Mouse (Mus musculus) left cerebral cortex, adult 2 months (tissue): ENCODE measurements around the gene Fam169b. TPM values are rescaled to one million over a fixed set of nuclear protein-coding genes. Genes with fewer than 3 reads are reported as not detected.
"Not testable (repeated sequence)": the region's sequence is repeated elsewhere in the genome, so short reads cannot be mapped to it uniquely, and the experiment has no call there.

Experiments used
- DNase-seq, 2 experiments: peaks; one replicate each; pipeline ENCODE4 v3.0.0; 2021 to 2022; ENCODE audit warnings: low spot score in 2 of 2, mixed read lengths in 1 of 2; ENCODE audit errors: extremely low spot score in 1 of 2
- H3K27ac ChIP-seq: fragments of 200-600 bp; 2 replicates; pipeline ENCODE4 v1.8.1; 2022
- H3K4me3 ChIP-seq: fragments of 200-600 bp; 2 replicates; pipeline ENCODE4 v1.8.1; 2022
- CTCF ChIP-seq: fragments of 200-600 bp; IDR thresholded peaks from 2 replicates; pipeline ENCODE4 v1.8.1; 2022; ENCODE audit warnings: antibody characterized with exemption, mild to moderate bottlenecking, moderate library complexity
- intact Hi-C: fragments of 180-260 bp; cut with DNase I; formaldehyde crosslinking; loops from one replicate; pipeline ENCODE4 v1.15.1; 2025
- total RNA-seq, 2 experiments: library from RNA; stranded (reverse); gene quantifications; 2 replicates each; pipeline ENCODE4 v1.2.3; 2021

The Fam169b gene
- total RNA-seq, 2 experiments from 2014 or later: 0.63 to 1.4 TPM

GRCm38 (mm10) chr7:68266691-68267090, 6.9 kb upstream of the Fam169b start:
- no peak for TF ChIP-seq CTCF
- intact Hi-C loops: no loop called here
- no peak overlapping the region for H3K27ac ChIP-seq
- no peak overlapping the region for H3K4me3 ChIP-seq
- DNase-seq: no peak

GRCm38 (mm10) chr7:68270551-68270950, 3.1 kb upstream of the Fam169b start:
- TF ChIP-seq CTCF: no peak
- intact Hi-C loops: no loop called here
- no peak overlapping the region for H3K4me3 ChIP-seq
- DNase-seq: no peak
- no peak overlapping the region for H3K27ac ChIP-seq

- no peak for DNase-seq
- intact Hi-C loops: no loop called here
- Histone ChIP-seq H3K27ac (no peak overlapping the region), H3K4me3 (no peak overlapping the region)
- TF ChIP-seq CTCF: no peak
Observed at GRCm38 (mm10) chr7:68271816-68272215, 1.8 kb upstream of the Fam169b start.

- intact Hi-C loops: no loop called here
- TF ChIP-seq CTCF: no peak
- no peak overlapping the region for H3K27ac ChIP-seq
- no peak for DNase-seq
- no peak overlapping the region for H3K4me3 ChIP-seq
Observed at GRCm38 (mm10) chr7:68272607-68273006, 1.0 kb upstream of the Fam169b start.

- H3K27ac ChIP-seq: no peak overlapping the region
- no peak overlapping the region for H3K4me3 ChIP-seq
- no peak for DNase-seq
- intact Hi-C loops: no loop called here
- TF ChIP-seq CTCF: no peak
Observed at GRCm38 (mm10) chr7:68274218-68274617, 579 bp downstream of the Fam169b start.

DNA sequence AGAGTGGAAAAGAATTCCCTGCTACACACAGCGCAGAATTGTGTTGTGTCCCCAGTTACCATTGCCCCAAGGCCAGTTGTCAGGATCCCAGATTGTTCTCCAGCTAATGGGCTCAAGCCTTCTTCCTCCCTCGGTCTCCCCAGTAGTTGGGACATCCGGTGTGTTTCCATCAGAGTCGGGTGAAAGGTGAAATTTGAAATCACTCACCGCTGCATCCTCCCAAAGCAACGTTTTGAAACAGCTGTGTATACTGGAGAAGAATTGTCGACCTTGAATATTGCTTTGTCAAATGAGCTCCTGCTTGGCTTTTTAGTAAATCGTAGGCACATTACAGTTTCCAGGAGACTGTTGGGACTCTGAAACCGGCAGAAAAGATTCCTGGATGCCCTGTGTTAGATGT, 1.3 kb downstream of the Fam169b start:
- H3K27ac ChIP-seq: no peak overlapping the region
- no peak for TF ChIP-seq CTCF
- no peak overlapping the region for H3K4me3 ChIP-seq
- no peak for DNase-seq
- intact Hi-C loops: no loop called here

GRCm38 (mm10) chr7:68275445-68275837, 1.8 kb downstream of the Fam169b start:
- H3K27ac ChIP-seq, H3K4me3 ChIP-seq, intact Hi-C loops: not testable (repeated sequence)

GRCm38 (mm10) chr7:68275838-68276731, 2.4 kb downstream of the Fam169b start:
- no peak overlapping the region for H3K27ac ChIP-seq
- DNase-seq: no peak
- no peak for TF ChIP-seq CTCF
- H3K4me3 ChIP-seq: peak overlapping the region; percentile 35
- intact Hi-C loops: no loop called here

More at GRCm38 (mm10) chr7:68275445-68275837, 1.8 kb downstream of the Fam169b start:
- not testable (repeated sequence) for DNase-seq

GRCm38 (mm10) chr7:68277054-68277896, 3.6 kb downstream of the Fam169b start:
- H3K4me3 ChIP-seq: no peak overlapping the region
- no peak overlapping the region for H3K27ac ChIP-seq
- no peak for DNase-seq
- no peak for TF ChIP-seq CTCF
- intact Hi-C loops: no loop called here

GRCm38 (mm10) chr7:68277897-68278270, 4.2 kb downstream of the Fam169b start:
- DNase-seq: no peak
- Histone ChIP-seq H3K27ac (no peak overlapping the region), H3K4me3 (no peak overlapping the region)
- intact Hi-C loops: no loop called here
- no peak for TF ChIP-seq CTCF

DNA sequence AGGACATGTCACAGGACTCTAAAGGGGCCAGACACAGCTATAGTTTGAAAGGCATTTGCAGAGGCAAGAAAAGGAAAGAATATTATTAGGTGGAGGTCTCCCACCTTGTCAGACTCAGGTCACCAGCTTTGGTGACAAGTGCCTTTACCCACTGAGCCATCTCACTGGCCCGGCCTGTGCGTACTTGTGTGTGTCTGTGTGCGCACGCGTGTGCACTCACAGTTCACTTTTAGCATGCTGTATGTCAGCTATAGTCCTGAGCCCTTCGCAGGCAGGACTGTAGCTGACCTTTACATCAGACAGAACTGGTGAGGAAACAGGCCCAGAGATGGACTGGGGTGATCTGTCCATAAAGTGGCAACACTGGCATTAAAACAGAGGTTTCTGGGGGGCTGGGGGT, 4.7 kb downstream of the Fam169b start:
- DNase-seq: no peak
- Histone ChIP-seq H3K4me3 (no peak overlapping the region), H3K27ac (no peak overlapping the region)
- intact Hi-C loops: no loop called here
- no peak for TF ChIP-seq CTCF

DNA sequence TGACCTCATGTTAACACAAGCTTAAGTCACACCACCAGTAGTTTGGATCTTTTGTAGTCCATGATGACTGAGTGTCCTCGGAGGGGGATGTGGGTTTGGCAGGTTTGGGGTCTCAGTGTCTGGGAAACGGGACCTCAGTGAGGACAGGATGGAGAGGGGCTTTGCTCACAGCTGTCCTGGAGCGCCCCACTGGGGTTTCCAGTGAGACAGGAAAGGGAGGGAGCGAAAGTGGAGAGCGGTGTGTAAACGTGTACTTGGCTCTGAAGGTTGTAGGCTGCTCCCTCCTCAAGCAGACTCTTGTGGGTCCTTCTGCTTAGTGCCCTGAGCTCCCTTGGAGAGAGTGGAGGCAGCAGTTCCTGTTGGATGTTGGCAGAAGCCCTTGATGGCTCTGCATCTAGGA, 5.3 kb downstream of the Fam169b start:
- intact Hi-C loops: no loop called here
- TF ChIP-seq CTCF: no peak
- Histone ChIP-seq H3K4me3 (no peak overlapping the region), H3K27ac (no peak overlapping the region)
- DNase-seq: no peak
